Mouse (Mus musculus): Measurements from ENCODE around the gene Anxa10. TPM values are rescaled to one million over a fixed set of nuclear protein-coding genes. Genes with fewer than 3 reads are reported as not detected.

Gene Anxa10
- polyA plus RNA-seq, 1 experiment, result not detected

DNA sequence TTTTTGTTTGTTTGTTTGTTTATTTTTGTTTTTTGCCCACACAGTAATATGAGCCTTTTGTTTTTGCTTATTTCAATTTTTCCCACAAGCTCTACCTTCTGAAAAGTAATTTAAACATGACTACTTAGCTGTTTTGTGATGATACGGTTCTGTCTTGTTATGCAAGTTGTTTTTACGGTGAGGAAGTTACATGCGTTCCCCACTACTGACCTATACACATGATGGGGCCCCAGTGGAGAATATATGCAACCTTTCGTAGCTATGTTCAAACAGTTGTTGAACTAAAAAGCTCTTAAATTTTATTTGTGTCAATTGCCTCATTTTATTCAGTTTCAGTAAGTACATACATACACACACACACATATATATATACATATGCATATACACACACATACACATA is 108.4 kb downstream of the Anxa10 start:
- WGBS, result 89% methylated on average over 4 of the region's 4 CpGs
- Histone ChIP-seq H3K27ac (ENCODE audit: insufficient read depth, low read depth, low read length) (no peak overlapping the region), H3K4me3 (ENCODE audit: insufficient read depth, low read depth, low read length) (no peak overlapping the region), H3K4me1 (ENCODE audit: control insufficient read depth, insufficient read depth, low read length) (no peaks in the 10 kb centered on the region)
- TF ChIP-seq CTCF (IDR thresholded peaks at IDR 0.05; ENCODE audit: insufficient read depth, low read depth, low read length) (no peak), POLR2A (IDR thresholded peaks at IDR 0.05; ENCODE audit: insufficient read depth, low read depth, low read length) (no peak)

DNA sequence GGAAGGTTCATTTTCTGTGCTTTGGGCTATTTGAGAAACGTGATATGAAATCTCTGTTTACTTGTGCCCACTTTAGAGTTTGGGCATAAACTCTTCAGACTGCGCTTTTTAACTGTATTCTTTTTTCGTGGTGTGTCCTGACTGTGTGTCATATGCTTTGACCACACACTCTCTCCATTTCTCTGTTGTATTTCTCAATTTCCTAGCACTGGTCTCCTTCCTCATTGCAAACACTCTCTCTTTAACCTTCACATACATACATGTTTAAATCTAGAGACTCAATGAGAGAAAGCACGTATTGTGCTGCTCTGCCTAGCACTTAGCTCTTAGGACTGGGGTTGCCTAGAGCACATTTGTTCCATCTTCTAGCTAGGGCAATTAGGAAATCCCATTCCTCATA is 108.8 kb downstream of the Anxa10 start:
- Histone ChIP-seq H3K27ac (ENCODE audit: insufficient read depth, low read depth, low read length) (no peak overlapping the region), H3K4me3 (ENCODE audit: insufficient read depth, low read depth, low read length) (no peak overlapping the region), H3K4me1 (ENCODE audit: control insufficient read depth, insufficient read depth, low read length) (no peaks in the 10 kb centered on the region)
- no peak for TF ChIP-seq CTCF (IDR thresholded peaks at IDR 0.05; ENCODE audit: insufficient read depth, low read depth, low read length)
- no peak for TF ChIP-seq POLR2A (IDR thresholded peaks at IDR 0.05; ENCODE audit: insufficient read depth, low read depth, low read length)
- 89% methylated on average over 4 of the region's 4 CpGs for WGBS

Other genes with a start within 250 kb of the Anxa10 start
- not detected in 2 replicates for gene Palld, start 220.5 kb downstream of the Anxa10 start, polyA plus RNA-seq (2012; ENCODE audit: insufficient read depth, insufficient read length, low replicate concordance, missing spikeins)
- gene Ddx60, start 195.1 kb downstream of the Anxa10 start, polyA plus RNA-seq (2012; ENCODE audit: insufficient read depth, insufficient read length, low replicate concordance, missing spikeins), result not detected in 2 replicates